Mouse (Mus musculus) midbrain, embryonic 16.5 days (tissue): Measurements from ENCODE around the gene Gm12166. TPM values are rescaled to one million over a fixed set of nuclear protein-coding genes. Genes with fewer than 3 reads are reported as not detected.

Experiments
- ATAC-seq: fragments of 200-750 bp; cut with Nextera tagmentation; 2 replicates; pipeline ENCODE4 v1.8.0; 2017; ENCODE audit warnings: moderate TSS enrichment
- H3K27ac ChIP-seq: fragments of 300-500 bp; sonication (generic); 2 replicates; pipeline ENCODE4 v1.5.1; 2014; ENCODE audit warnings: mild to moderate bottlenecking, low read length, mixed read lengths
- H3K27me3 ChIP-seq: fragments of 300-500 bp; sonication (generic); 2 replicates; pipeline ENCODE4 v1.6.1; 2014; ENCODE audit warnings: low read depth, low read length, mixed read lengths; ENCODE audit not compliant: control insufficient read depth, insufficient read depth
- H3K36me3 ChIP-seq: fragments of 300-500 bp; sonication (generic); 2 replicates; pipeline ENCODE4 v1.6.1; 2014; ENCODE audit warnings: mild to moderate bottlenecking, low read length, moderate library complexity, mixed read lengths; ENCODE audit not compliant: control insufficient read depth, insufficient read depth
- H3K4me1 ChIP-seq: fragments of 300-500 bp; sonication (generic); 2 replicates; pipeline ENCODE4 v1.6.1; 2014; ENCODE audit warnings: mild to moderate bottlenecking, low read length, mixed read lengths; ENCODE audit not compliant: control insufficient read depth, insufficient read depth
- H3K4me2 ChIP-seq: fragments of 300-500 bp; sonication (generic); 2 replicates; pipeline ENCODE4 v1.6.1; 2014; ENCODE audit warnings: mild to moderate bottlenecking, low read length, mixed read lengths
- H3K4me3 ChIP-seq: fragments of 300-500 bp; sonication (generic); 2 replicates; pipeline ENCODE4 v1.5.1; 2014; ENCODE audit warnings: low read depth, mild to moderate bottlenecking, low read length, moderate library complexity, mixed read lengths
- H3K9ac ChIP-seq: fragments of 300-500 bp; sonication (generic); 2 replicates; pipeline ENCODE4 v1.6.1; 2014; ENCODE audit warnings: low read depth, low read length, mixed read lengths
- H3K9me3 ChIP-seq: fragments of 300-500 bp; sonication (generic); replicated peaks from 2 replicates; pipeline ENCODE4 v1.6.1; 2014; ENCODE audit warnings: mild to moderate bottlenecking, low read length, mixed read lengths; ENCODE audit not compliant: control insufficient read depth, poor library complexity, severe bottlenecking
- WGBS: fragments of 180-500 bp; shearing (Covaris S2); extraction: QIAGEN DNeasy Blood & Tissue Kit; methylation state at CpG from one replicate; pipeline ENCODE4 v1.1.7; 2014; 5-methylcytosine and 5-hydroxymethylcytosine counted together
- polyA plus RNA-seq: library from polyadenylated mRNA; unstranded; fragments of >200 nt; fragmentation: Nextera tagmentation; extraction: Ambion mirVana; gene quantifications from 2 replicates; pipeline ENCODE4 v1.2.1, GENCODE M21; 2015

The Gm12166 gene
- polyA plus RNA-seq, 1 experiment from 2014 or later = 4.7 TPM

DNA sequence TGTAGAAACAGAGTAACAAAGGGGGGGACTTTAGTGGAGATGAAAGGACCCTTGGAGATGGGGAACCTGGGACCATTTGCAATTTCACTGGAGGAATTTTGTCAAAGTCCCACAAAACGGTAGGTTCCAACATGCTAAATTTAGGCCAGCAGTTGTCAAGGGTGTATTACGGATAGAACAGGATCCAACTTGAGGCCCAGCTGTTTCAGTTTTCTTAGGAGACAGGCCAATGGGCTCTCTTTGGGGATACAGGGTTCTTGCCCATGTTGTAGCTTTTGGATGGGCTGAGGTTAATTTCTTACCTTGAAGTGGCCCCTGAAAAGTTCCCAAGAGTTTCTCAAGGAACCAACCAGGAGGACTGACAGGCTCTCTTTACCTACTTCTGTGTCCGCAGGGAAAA lies 4.9 kb downstream of the Gm12166 start:
- no peak overlapping the region for H3K4me2 ChIP-seq
- H3K27ac ChIP-seq = no peak overlapping the region
- H3K4me1 ChIP-seq = no peaks in the 10 kb centered on the region
- WGBS = 97% methylated on average over 3 of the region's 3 CpGs
- ATAC-seq = no peak
- H3K27me3 ChIP-seq = no peaks in the 10 kb centered on the region
- no peak overlapping the region for H3K9ac ChIP-seq
- H3K4me3 ChIP-seq = no peak overlapping the region
- H3K36me3 ChIP-seq = no peaks in the 10 kb centered on the region
- H3K9me3 ChIP-seq = no peaks in the 10 kb centered on the region

DNA sequence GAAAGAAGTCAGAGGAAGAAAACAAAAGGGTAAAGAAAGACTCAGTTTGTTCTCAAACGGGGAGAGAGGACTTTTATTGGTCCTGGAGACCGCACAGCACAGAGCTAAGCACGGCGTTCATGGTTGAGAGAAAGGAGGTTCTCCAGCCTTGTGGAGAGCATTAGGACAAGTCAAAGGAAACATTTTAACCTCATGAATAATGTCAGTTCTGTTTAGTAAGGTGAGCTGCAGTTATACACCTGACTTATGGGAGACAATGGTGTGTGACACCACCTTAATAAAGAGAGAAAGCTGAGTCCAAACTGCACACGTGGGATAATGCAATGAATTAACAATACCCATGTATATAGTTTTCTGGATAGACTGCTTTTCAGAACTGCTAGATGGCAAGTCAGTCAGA lies 7.3 kb downstream of the Gm12166 start:
- H3K36me3 ChIP-seq = no peaks in the 10 kb centered on the region
- WGBS = 90% methylated on average over 5 of the region's 5 CpGs

DNA sequence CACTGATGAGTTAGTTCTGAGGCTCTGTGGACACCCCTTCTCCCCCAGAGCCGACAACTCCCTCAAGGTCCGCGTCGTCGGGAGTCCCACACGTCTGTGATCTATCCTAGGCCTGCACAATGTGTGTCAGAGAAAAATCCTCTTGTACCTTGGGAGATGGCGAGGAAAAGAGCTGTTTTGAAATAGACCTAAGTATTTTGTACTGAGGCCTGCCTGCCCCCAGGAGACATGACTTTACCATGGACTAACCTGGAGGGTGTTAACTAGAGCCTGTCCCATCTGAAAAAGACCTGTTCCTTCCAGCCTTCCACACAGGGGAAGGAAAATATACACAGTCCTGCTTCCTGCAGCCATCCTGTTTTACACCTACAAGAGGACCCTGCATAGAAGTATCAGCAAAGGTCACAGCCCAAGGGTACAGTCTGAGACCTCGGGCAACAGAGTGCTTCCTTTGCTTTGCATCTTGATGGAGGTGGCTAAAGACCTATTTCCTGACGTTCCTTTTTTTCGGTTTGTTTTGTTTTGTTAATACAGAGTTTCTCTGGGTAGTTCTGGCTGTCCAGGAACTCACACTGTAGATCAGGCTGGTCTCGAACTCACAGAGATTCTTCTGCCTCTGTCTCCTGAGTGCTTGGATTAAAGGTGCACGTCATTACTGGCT lies 10.4 kb downstream of the Gm12166 start:
- 83% methylated on average over 12 of the region's 12 CpGs for WGBS
- H3K9ac ChIP-seq = no peak overlapping the region
- no peak for ATAC-seq

More for the DNA sequence above, 7.3 kb downstream of the Gm12166 start:
- ATAC-seq = no peak
- H3K27ac ChIP-seq = no peak overlapping the region
- H3K27me3 ChIP-seq = no peaks in the 10 kb centered on the region
- no peak overlapping the region for H3K9ac ChIP-seq
- no peak overlapping the region for H3K4me2 ChIP-seq
- H3K4me1 ChIP-seq = no peaks in the 10 kb centered on the region
- H3K4me3 ChIP-seq = no peak overlapping the region
- H3K9me3 ChIP-seq = no peaks in the 10 kb centered on the region

DNA sequence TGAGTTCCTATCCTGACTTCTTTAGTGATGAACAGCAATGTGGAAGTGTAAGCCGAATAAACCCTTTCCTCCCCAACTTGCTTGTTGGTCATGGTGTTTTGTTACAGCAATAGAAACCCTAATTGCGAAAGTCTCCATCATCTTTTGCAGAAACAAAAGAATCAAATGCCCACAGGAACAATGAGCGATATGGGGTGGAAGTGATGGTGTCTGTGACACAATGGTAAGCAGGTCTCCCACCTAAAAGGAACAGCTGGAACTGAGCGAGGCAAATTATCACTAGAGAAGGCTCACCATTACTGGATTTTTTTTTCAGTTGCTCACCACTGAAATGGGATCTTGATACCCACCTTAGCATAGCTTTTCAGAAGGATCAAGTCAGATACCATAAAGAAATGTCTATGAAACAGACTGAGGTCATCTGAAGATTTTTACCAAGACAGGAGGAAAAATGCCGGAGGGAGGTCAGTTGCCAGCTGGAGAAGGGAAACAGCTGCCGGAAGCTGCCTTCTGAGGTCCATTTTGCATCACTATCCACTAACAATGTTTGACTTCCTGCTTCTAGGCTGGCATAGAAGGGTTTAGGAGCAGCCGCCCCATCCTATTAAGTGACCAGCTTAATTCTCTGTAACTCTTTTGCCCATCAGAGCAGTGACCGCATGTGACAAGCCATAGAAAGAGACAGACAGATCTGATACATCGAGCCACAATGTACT lies 11.1 kb downstream of the Gm12166 start:
- Histone ChIP-seq H3K27ac (no peak overlapping the region), H3K4me2 (no peak overlapping the region), H3K9ac (no peak overlapping the region), H3K9me3 (no peaks in the 10 kb centered on the region), H3K4me3 (no peak overlapping the region), H3K36me3 (no peaks in the 10 kb centered on the region), H3K27me3 (no peaks in the 10 kb centered on the region), H3K4me1 (no peaks in the 10 kb centered on the region)
- ATAC-seq = no peak
- 90% methylated on average over 9 of the region's 9 CpGs for WGBS

More for the DNA sequence above, 10.4 kb downstream of the Gm12166 start:
- no peak overlapping the region for H3K4me3 ChIP-seq
- H3K27me3 ChIP-seq = no peaks in the 10 kb centered on the region
- H3K36me3 ChIP-seq = no peaks in the 10 kb centered on the region
- no peak overlapping the region for H3K27ac ChIP-seq
- no peaks in the 10 kb centered on the region for H3K4me1 ChIP-seq
- no peaks in the 10 kb centered on the region for H3K9me3 ChIP-seq
- H3K4me2 ChIP-seq = no peak overlapping the region

DNA sequence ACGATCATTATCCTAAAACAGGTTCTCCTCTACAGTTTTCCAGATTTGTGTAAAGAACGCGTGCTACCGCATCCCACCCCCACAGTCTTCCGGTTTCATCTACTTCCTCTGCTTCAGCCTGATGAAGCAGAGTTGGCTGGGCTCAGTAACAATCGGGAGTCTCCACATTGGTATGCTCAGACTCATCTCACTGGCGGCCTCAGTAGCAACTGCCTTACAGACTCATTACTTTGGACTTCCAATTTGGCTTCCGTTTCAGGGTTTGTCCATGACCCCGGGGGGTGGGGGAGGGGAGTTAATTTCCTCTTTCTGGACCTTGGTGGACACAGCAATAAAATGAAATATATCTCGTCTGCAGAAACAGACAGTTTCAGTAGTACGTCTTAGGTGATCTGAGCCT lies 12.8 kb downstream of the Gm12166 start:
- H3K9me3 ChIP-seq = no peaks in the 10 kb centered on the region
- ATAC-seq = no peak
- H3K4me1 ChIP-seq = no peaks in the 10 kb centered on the region
- no peaks in the 10 kb centered on the region for H3K36me3 ChIP-seq
- no peak overlapping the region for H3K4me2 ChIP-seq
- no peak overlapping the region for H3K9ac ChIP-seq
- 71% methylated on average over 11 of the region's 11 CpGs for WGBS
- no peak overlapping the region for H3K4me3 ChIP-seq
- H3K27ac ChIP-seq = no peak overlapping the region
- no peaks in the 10 kb centered on the region for H3K27me3 ChIP-seq

DNA sequence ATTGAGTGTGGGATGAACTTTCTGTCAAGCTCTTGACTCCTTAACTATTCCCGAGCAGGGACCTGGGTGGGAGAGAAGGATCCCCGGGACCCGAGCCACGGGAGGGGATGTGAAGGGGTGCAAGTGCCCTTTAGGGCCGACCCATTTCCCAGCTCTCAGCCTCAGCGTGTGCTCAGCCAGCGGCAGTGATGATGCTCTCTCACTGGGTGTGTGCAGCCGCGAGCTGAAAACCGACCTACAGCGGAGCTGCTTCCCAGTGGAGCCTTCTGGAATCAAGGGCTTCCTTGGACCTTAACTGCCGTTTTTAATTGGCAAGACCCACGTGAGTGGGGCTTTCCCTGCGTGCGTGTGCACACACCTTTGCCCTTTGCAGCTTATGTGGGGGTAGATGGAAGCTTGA lies 13.2 kb downstream of the Gm12166 start:
- Histone ChIP-seq H3K9me3 (no peaks in the 10 kb centered on the region), H3K4me2 (no peak overlapping the region), H3K4me1 (no peaks in the 10 kb centered on the region), H3K4me3 (no peak overlapping the region), H3K36me3 (no peaks in the 10 kb centered on the region), H3K9ac (no peak overlapping the region), H3K27me3 (no peaks in the 10 kb centered on the region), H3K27ac (no peak overlapping the region)
- WGBS = 85% methylated on average over 15 of the region's 15 CpGs
- no peak for ATAC-seq

DNA sequence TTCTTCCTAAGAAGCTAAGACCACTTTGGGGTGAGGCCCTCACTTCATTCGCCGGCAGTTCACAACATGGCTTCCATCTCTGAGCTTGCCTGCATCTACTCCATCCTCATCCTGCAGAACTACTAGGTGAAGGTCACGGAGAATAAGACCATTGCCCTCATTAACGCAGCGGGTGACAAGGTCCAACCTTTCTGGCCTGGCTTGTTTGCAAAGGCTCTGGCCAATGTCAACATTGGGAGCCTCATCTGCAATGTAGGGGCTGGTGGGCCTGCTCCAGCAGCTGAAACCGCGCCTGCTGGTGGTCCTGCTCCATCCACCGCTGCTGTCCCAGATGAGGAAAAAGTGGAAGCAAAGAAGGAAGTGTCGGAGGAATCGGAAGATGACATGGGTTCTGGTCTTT lies 15.7 kb downstream of the Gm12166 start:
- no peak overlapping the region for H3K4me2 ChIP-seq
- H3K4me3 ChIP-seq = no peak overlapping the region
- H3K27me3 ChIP-seq = no peaks in the 10 kb centered on the region
- no peak overlapping the region for H3K27ac ChIP-seq
- H3K4me1 ChIP-seq = no peaks in the 10 kb centered on the region
- 95% methylated on average over 10 of the region's 10 CpGs for WGBS
- no peaks in the 10 kb centered on the region for H3K9me3 ChIP-seq
- no peak for ATAC-seq
- H3K9ac ChIP-seq = no peak overlapping the region
- H3K36me3 ChIP-seq = no peaks in the 10 kb centered on the region

DNA sequence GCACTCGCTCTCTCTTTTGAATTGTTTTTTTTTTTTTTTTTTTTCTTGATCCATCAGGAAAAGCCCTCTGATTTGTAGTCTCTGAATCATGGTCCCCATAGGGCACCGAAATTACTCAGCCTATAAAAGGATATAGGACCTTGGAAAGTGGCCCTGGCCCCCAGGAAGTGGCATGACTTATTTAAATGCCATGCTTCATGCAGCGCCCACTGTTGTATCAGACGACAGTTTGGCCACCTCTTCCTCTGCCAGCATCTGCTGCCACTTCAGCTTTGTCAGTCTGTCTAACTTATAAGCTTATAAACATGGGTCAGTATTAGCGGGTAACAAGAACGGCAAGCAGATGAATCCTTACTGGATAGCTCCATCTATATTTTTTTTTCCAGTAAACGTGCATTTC lies 19.2 kb downstream of the Gm12166 start:
- H3K4me2 ChIP-seq = no peak overlapping the region
- no peaks in the 10 kb centered on the region for H3K27me3 ChIP-seq
- no peak overlapping the region for H3K27ac ChIP-seq
- no peak overlapping the region for H3K4me3 ChIP-seq
- H3K9me3 ChIP-seq = no peaks in the 10 kb centered on the region
- H3K4me1 ChIP-seq = peaks cover 4% of the 10 kb centered on the region
- no peaks in the 10 kb centered on the region for H3K36me3 ChIP-seq
- ATAC-seq = no peak
- H3K9ac ChIP-seq = no peak overlapping the region
- 91% methylated on average over 7 of the region's 7 CpGs for WGBS

DNA sequence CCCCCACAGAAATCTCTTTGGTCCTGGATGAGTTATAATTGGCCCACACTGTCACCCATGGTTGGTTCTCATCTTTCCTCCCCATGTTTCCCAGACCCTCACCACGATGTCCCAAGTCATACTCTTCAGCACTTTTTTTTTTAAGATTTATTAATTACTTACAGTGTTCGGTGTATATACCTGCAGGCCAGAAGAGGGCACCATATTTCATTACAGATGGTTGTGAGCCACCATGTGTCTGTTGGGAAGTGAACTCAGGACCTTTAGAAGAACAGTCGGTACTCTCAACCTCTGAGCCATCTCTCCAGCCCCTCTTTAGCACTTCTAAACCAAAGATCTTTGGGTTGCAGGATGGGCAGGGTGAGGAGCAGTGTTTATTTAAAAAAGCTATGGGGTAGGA lies 20.7 kb downstream of the Gm12166 start:
- no peak overlapping the region for H3K4me2 ChIP-seq
- H3K27ac ChIP-seq = no peak overlapping the region
- no peak; the same call in 1 of the 2 replicates for ATAC-seq
- H3K9me3 ChIP-seq = no peaks in the 10 kb centered on the region
- WGBS = 65% methylated on average over 3 of the region's 3 CpGs
- no peaks in the 10 kb centered on the region for H3K27me3 ChIP-seq
- H3K36me3 ChIP-seq = no peaks in the 10 kb centered on the region
- H3K9ac ChIP-seq = no peak overlapping the region
- peaks cover 4% of the 10 kb centered on the region for H3K4me1 ChIP-seq
- H3K4me3 ChIP-seq = no peak overlapping the region
